Mouse (Mus musculus) embryo, embryonic 9.5 days (tissue): ENCODE measurements around the gene Clint1.
"Not testable (repeated sequence)": the region's sequence is repeated elsewhere in the genome, so short reads cannot be mapped to it uniquely, and the experiment has no call there.

ENCODE experiments used
- DNase-seq: peaks from one replicate; pipeline ENCODE4 v3.0.0-alpha.2; 2017; ENCODE audit errors: extremely low spot score

Clint1 gene

GRCm38 (mm10) chr11:45848253-45848652 lies 3.6 kb upstream of the Clint1 start:
- DNase-seq, result no peak

GRCm38 (mm10) chr11:45849203-45849602 lies 2.6 kb upstream of the Clint1 start:
- DNase-seq, result no peak

GRCm38 (mm10) chr11:45849859-45850258 lies 2.0 kb upstream of the Clint1 start:
- DNase-seq, result no peak

GRCm38 (mm10) chr11:45850317-45850716 lies 1.5 kb upstream of the Clint1 start:
- DNase-seq, result no peak

- peak; percentile 42 for DNase-seq
Measured at GRCm38 (mm10) chr11:45852124-45852994, 508 bp downstream of the Clint1 start.

GRCm38 (mm10) chr11:45852995-45853317 lies 1.1 kb downstream of the Clint1 start:
- DNase-seq, result no peak

- DNase-seq, result no peak
Measured at GRCm38 (mm10) chr11:45853916-45854315, 2.1 kb downstream of the Clint1 start.

- no peak for DNase-seq
Measured at GRCm38 (mm10) chr11:45854381-45854780, 2.5 kb downstream of the Clint1 start.

- no peak for DNase-seq
Measured at GRCm38 (mm10) chr11:45855407-45856148, 3.7 kb downstream of the Clint1 start.

GRCm38 (mm10) chr11:45856149-45856516 lies 4.3 kb downstream of the Clint1 start:
- DNase-seq, result no peak

GRCm38 (mm10) chr11:45861334-45861733 lies 9.5 kb downstream of the Clint1 start:
- no peak for DNase-seq

GRCm38 (mm10) chr11:45864409-45864808 lies 12.6 kb downstream of the Clint1 start:
- DNase-seq, result no peak

GRCm38 (mm10) chr11:45865861-45866260 lies 14.0 kb downstream of the Clint1 start:
- DNase-seq, result no peak

- DNase-seq, result no peak
Measured at GRCm38 (mm10) chr11:45866534-45866933, 14.7 kb downstream of the Clint1 start.

- no peak for DNase-seq
Measured at GRCm38 (mm10) chr11:45873666-45874065, 21.8 kb downstream of the Clint1 start.

GRCm38 (mm10) chr11:45874251-45874650 lies 22.4 kb downstream of the Clint1 start:
- DNase-seq, result no peak

GRCm38 (mm10) chr11:45875351-45875935 lies 23.6 kb downstream of the Clint1 start:
- no peak for DNase-seq

GRCm38 (mm10) chr11:45876036-45876435 lies 24.2 kb downstream of the Clint1 start:
- DNase-seq, result no peak

GRCm38 (mm10) chr11:45879366-45879765 lies 27.5 kb downstream of the Clint1 start:
- not testable (repeated sequence) for DNase-seq

GRCm38 (mm10) chr11:45881026-45881682 lies 29.3 kb downstream of the Clint1 start:
- peak; percentile 30 for DNase-seq

GRCm38 (mm10) chr11:45881683-45882068 lies 29.8 kb downstream of the Clint1 start:
- no peak for DNase-seq

GRCm38 (mm10) chr11:45883270-45883931 lies 31.6 kb downstream of the Clint1 start:
- no peak for DNase-seq
